Mouse (Mus musculus) kidney, adult 2 months (tissue): ENCODE measurements around the gene Stx19. TPM values are rescaled to one million over a fixed set of nuclear protein-coding genes. Genes with fewer than 3 reads are reported as not detected.

Experiments used
- DNase-seq: peaks from one replicate; pipeline ENCODE4 v3.0.0; 2021
- H3K27ac ChIP-seq: fragments of 200-500 bp; 2 replicates; pipeline ENCODE4 v1.5.1; 2012; ENCODE audit warnings: low read depth, low read length, control low read depth, inconsistent platforms; ENCODE audit not compliant: insufficient read depth
- H3K27me3 ChIP-seq: fragments of 200-500 bp; replicated peaks from 2 replicates; pipeline ENCODE4 v1.6.1; 2012; ENCODE audit warnings: mild to moderate bottlenecking, moderate library complexity, low read length, inconsistent platforms; ENCODE audit not compliant: control insufficient read depth, insufficient read depth
- H3K36me3 ChIP-seq: fragments of 200-500 bp; 2 replicates; pipeline ENCODE4 v1.6.1; 2012; ENCODE audit warnings: mild to moderate bottlenecking, moderate library complexity, low read length, inconsistent platforms; ENCODE audit not compliant: control insufficient read depth, insufficient read depth
- H3K4me1 ChIP-seq: fragments of 200-500 bp; 2 replicates; pipeline ENCODE4 v1.6.1; 2011; ENCODE audit warnings: low read length; ENCODE audit not compliant: control insufficient read depth, insufficient read depth
- H3K4me3 ChIP-seq: fragments of 200-500 bp; 2 replicates; pipeline ENCODE4 v1.5.1; 2011; ENCODE audit warnings: mild to moderate bottlenecking, low read depth, low read length, control low read depth; ENCODE audit not compliant: insufficient read depth
- CTCF ChIP-seq: fragments of 200-500 bp; conservative IDR thresholded peaks from 2 replicates; pipeline ENCODE4 v1.5.1; 2011; ENCODE audit warnings: low read depth, mild to moderate bottlenecking, control low read depth, low read length, moderate library complexity, mixed read lengths; ENCODE audit not compliant: insufficient read depth, insufficient read length
- POLR2A ChIP-seq: fragments of 200-500 bp; IDR thresholded peaks from one replicate; pipeline ENCODE4 v1.6.1; 2011; ENCODE audit warnings: low read depth, low read length, control low read depth
- WGBS: fragments of 180-500 bp; shearing (Covaris S2); methylation state at CpG from one replicate; pipeline ENCODE4 v1.1.7; 2018; 5-methylcytosine and 5-hydroxymethylcytosine counted together
- polyA plus RNA-seq: library from polyadenylated mRNA; depleted of rRNA; stranded (reverse); fragments of >200 nt; gene quantifications from 2 replicates; pipeline ENCODE4 v1.2.3, GENCODE M21; 2012

Stx19 gene
- polyA plus RNA-seq, 1 experiment, result not detected

- no peak for DNase-seq
- Histone ChIP-seq H3K27ac (no peak overlapping the region), H3K4me1 (no peaks in the 10 kb centered on the region), H3K4me3 (no peak overlapping the region), H3K36me3 (no peaks in the 10 kb centered on the region), H3K27me3 (no peaks in the 10 kb centered on the region)
- WGBS, result 91% methylated on average over 3 of the region's 3 CpGs
- TF ChIP-seq POLR2A (no peak), CTCF (no peak)
These were observed 15.7 kb upstream of the Stx19 start for GRCm38 (mm10) chr16:62798808-62799207.

- no peak for DNase-seq
- H3K36me3 ChIP-seq, result no peaks in the 10 kb centered on the region
- WGBS, result 84% methylated on average over 4 of the region's 4 CpGs
- H3K4me3 ChIP-seq, result no peak overlapping the region
- no peak overlapping the region for H3K27ac ChIP-seq
- TF ChIP-seq POLR2A (no peak), CTCF (no peak)
- no peaks in the 10 kb centered on the region for H3K4me1 ChIP-seq
- H3K27me3 ChIP-seq, result no peaks in the 10 kb centered on the region
These were observed 15.1 kb upstream of the Stx19 start for GRCm38 (mm10) chr16:62799426-62799825.

GRCm38 (mm10) chr16:62799839-62800238 lies 14.6 kb upstream of the Stx19 start:
- H3K4me3 ChIP-seq, result no peak overlapping the region
- TF ChIP-seq CTCF (no peak), POLR2A (no peak)
- H3K27ac ChIP-seq, result no peak overlapping the region
- 65% methylated on average over 3 of the region's 3 CpGs for WGBS
- no peak for DNase-seq
- no peaks in the 10 kb centered on the region for H3K4me1 ChIP-seq
- H3K27me3 ChIP-seq, result no peaks in the 10 kb centered on the region
- no peaks in the 10 kb centered on the region for H3K36me3 ChIP-seq

- WGBS, result 97% methylated on average over 3 of the region's 3 CpGs
These were observed 9.9 kb upstream of the Stx19 start for GRCm38 (mm10) chr16:62804621-62805020.

GRCm38 (mm10) chr16:62807249-62807979 lies 7.1 kb upstream of the Stx19 start:
- no peak for DNase-seq
- H3K4me1 ChIP-seq, result no peaks in the 10 kb centered on the region
- no peak for TF ChIP-seq CTCF
- no peak for TF ChIP-seq POLR2A

More at GRCm38 (mm10) chr16:62804621-62805020, 9.9 kb upstream of the Stx19 start:
- no peak for TF ChIP-seq POLR2A
- no peak for TF ChIP-seq CTCF
- Histone ChIP-seq H3K27ac (no peak overlapping the region), H3K4me1 (no peaks in the 10 kb centered on the region), H3K4me3 (no peak overlapping the region), H3K27me3 (no peaks in the 10 kb centered on the region), H3K36me3 (no peaks in the 10 kb centered on the region)
- no peak for DNase-seq

GRCm38 (mm10) chr16:62810855-62811254 lies 3.6 kb upstream of the Stx19 start:
- WGBS, result 88% methylated on average over 4 of the region's 4 CpGs
- TF ChIP-seq CTCF, result no peak
- TF ChIP-seq POLR2A, result no peak

More at GRCm38 (mm10) chr16:62807249-62807979, 7.1 kb upstream of the Stx19 start:
- Histone ChIP-seq H3K27ac (no peak overlapping the region), H3K27me3 (no peaks in the 10 kb centered on the region), H3K4me3 (no peak overlapping the region), H3K36me3 (no peaks in the 10 kb centered on the region)
- whole genome bisulfite sequencing, result 62% methylated on average over 8 of the region's 8 CpGs

GRCm38 (mm10) chr16:62813790-62814189 lies 686 bp upstream of the Stx19 start:
- H3K4me3 ChIP-seq, result no peak overlapping the region
- H3K36me3 ChIP-seq, result no peaks in the 10 kb centered on the region
- H3K27me3 ChIP-seq, result no peaks in the 10 kb centered on the region
- no peak overlapping the region for H3K27ac ChIP-seq
- TF ChIP-seq CTCF (no peak), POLR2A (no peak)
- H3K4me1 ChIP-seq, result no peaks in the 10 kb centered on the region
- DNase-seq, result no peak
- WGBS, result 91% methylated on average over 5 of the region's 5 CpGs

More at GRCm38 (mm10) chr16:62810855-62811254, 3.6 kb upstream of the Stx19 start:
- no peaks in the 10 kb centered on the region for H3K4me1 ChIP-seq
- H3K27ac ChIP-seq, result no peak overlapping the region
- H3K27me3 ChIP-seq, result no peaks in the 10 kb centered on the region
- no peak overlapping the region for H3K4me3 ChIP-seq
- no peaks in the 10 kb centered on the region for H3K36me3 ChIP-seq
- DNase-seq, result no peak
